Mouse (Mus musculus) kidney, embryonic 15.5 days (tissue): ENCODE results near the gene Chil1. TPM values are rescaled to one million over a fixed set of nuclear protein-coding genes. Genes with fewer than 3 reads are reported as not detected.

Experiments used
- ATAC-seq: fragments of 200-750 bp; cut with Nextera tagmentation; replicated peaks from 2 replicates; pipeline ENCODE4 v1.8.0; 2017; ENCODE audit warnings: moderate TSS enrichment; ENCODE audit not compliant: low FRiP score
- H3K27ac ChIP-seq: fragments of 300-500 bp; sonication (generic); 2 replicates; pipeline ENCODE4 v1.5.1; 2015; ENCODE audit warnings: mild to moderate bottlenecking, inconsistent platforms
- H3K27me3 ChIP-seq: fragments of 300-500 bp; sonication (generic); 2 replicates; pipeline ENCODE4 v1.6.1; 2015; ENCODE audit warnings: inconsistent platforms
- H3K36me3 ChIP-seq: fragments of 300-500 bp; sonication (generic); 2 replicates; pipeline ENCODE4 v1.6.1; 2015; ENCODE audit warnings: inconsistent platforms
- H3K4me1 ChIP-seq: fragments of 300-500 bp; sonication (generic); 2 replicates; pipeline ENCODE4 v1.6.1; 2015; ENCODE audit warnings: inconsistent platforms
- H3K4me2 ChIP-seq: fragments of 300-500 bp; sonication (generic); 2 replicates; pipeline ENCODE4 v1.6.1; 2015; ENCODE audit warnings: moderate library complexity, mild to moderate bottlenecking, inconsistent platforms
- H3K4me3 ChIP-seq: fragments of 300-500 bp; sonication (generic); replicated peaks from 2 replicates; pipeline ENCODE4 v1.5.1; 2015; ENCODE audit warnings: mild to moderate bottlenecking, inconsistent platforms
- H3K9ac ChIP-seq: fragments of 300-500 bp; sonication (generic); 2 replicates; pipeline ENCODE4 v1.6.1; 2015; ENCODE audit warnings: mild to moderate bottlenecking, inconsistent platforms
- H3K9me3 ChIP-seq: fragments of 300-500 bp; sonication (generic); replicated peaks from 2 replicates; pipeline ENCODE4 v1.6.1; 2016; ENCODE audit warnings: inconsistent platforms
- WGBS: fragments of 180-500 bp; shearing (Covaris S2); methylation state at CpG from one replicate; pipeline ENCODE4 v1.1.7; 2015; ENCODE audit warnings: mixed read lengths; 5-methylcytosine and 5-hydroxymethylcytosine counted together
- polyA plus RNA-seq: library from polyadenylated mRNA; unstranded; fragments of >200 nt; fragmentation: Nextera tagmentation; extraction: Ambion mirVana; gene quantifications from 2 replicates; pipeline ENCODE4 v1.2.1, GENCODE M21; 2015

Gene Chil1
- polyA plus RNA-seq: 1.7 and 2.2 TPM in 2 replicates

DNA sequence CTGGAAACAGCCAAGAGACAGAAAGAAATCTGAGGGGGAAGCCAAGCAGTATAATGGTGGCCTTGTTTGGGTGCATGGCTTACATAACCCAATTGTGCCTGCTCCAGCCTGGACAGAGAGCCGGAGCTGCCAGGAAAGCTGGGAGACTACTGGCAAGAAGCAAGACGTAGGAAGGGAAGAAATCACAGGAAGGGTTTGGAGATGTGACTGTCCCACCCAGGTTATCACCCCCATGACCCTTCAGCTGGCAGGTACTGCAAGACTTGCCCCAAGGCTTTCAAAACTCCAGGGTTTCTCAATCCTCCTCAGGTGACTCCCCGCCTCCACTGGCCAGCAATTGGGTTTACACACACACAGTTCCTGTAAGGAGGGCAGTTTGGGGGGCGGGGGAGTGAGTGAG lies at the start of gene Chil1:
Gene Chil1, plus strand, starts transcription at position 152 of the 400 bp plus-strand sequence.
- no peaks in the 10 kb centered on the region for H3K36me3 ChIP-seq
- peaks cover 2% of the 10 kb centered on the region; the same call in 1 of the 2 replicates for H3K27me3 ChIP-seq
- 0 out of 2 replicates have a peak, but pooled peaks cover 4% of the 10 kb centered on the region for H3K4me1 ChIP-seq
- H3K4me3 ChIP-seq: no peak within 1 kb of the TSS
- no peaks in the 10 kb centered on the region for H3K9me3 ChIP-seq
- H3K4me2 ChIP-seq: no peak within 1 kb of the TSS
- 0 out of 2 replicates have a peak, but pooled peaks have one; percentile 22 for ATAC-seq
- H3K9ac ChIP-seq: no peak within 1 kb of the TSS
- H3K27ac ChIP-seq: no peak within 1 kb of the TSS
- 56% methylated on average over 4 of the region's 4 CpGs for WGBS

GRCm38 (mm10) chr1:134133316-134133715 lies 48.7 kb upstream of the Chil1 start:
- 36% methylated on average over 11 of the region's 11 CpGs for WGBS
- H3K36me3 ChIP-seq: no peaks in the 10 kb centered on the region
- H3K4me3 ChIP-seq: no peak overlapping the region
- peaks cover 7% of the 10 kb centered on the region for H3K4me1 ChIP-seq
- no peak for ATAC-seq
- no peaks in the 10 kb centered on the region for H3K27me3 ChIP-seq
- no peak overlapping the region for H3K9ac ChIP-seq
- H3K9me3 ChIP-seq: no peaks in the 10 kb centered on the region
- H3K4me2 ChIP-seq: no peak overlapping the region
- H3K27ac ChIP-seq: no peak overlapping the region

- no peak overlapping the region for H3K4me3 ChIP-seq
- no peaks in the 10 kb centered on the region for H3K27me3 ChIP-seq
- H3K9me3 ChIP-seq: no peaks in the 10 kb centered on the region
- 57% methylated on average over 3 of the region's 3 CpGs for WGBS
- no peak for ATAC-seq
- no peak overlapping the region for H3K9ac ChIP-seq
- no peak overlapping the region for H3K4me2 ChIP-seq
- no peak overlapping the region for H3K27ac ChIP-seq
- H3K4me1 ChIP-seq: peaks cover 7% of the 10 kb centered on the region
- no peaks in the 10 kb centered on the region for H3K36me3 ChIP-seq
Measured at GRCm38 (mm10) chr1:134136351-134136750, 45.6 kb upstream of the Chil1 start.

- Histone ChIP-seq H3K4me1 (peaks cover under 1% of the 10 kb centered on the region; the same call in 1 of the 2 replicates), H3K27me3 (no peaks in the 10 kb centered on the region), H3K4me3 (no peak overlapping the region), H3K4me2 (no peak overlapping the region), H3K9ac (no peak overlapping the region), H3K9me3 (no peaks in the 10 kb centered on the region), H3K36me3 (no peaks in the 10 kb centered on the region), H3K27ac (no peak overlapping the region)
- no peak for ATAC-seq
- WGBS: 83% methylated on average over 9 of the region's 9 CpGs
Measured at GRCm38 (mm10) chr1:134138424-134138823, 43.6 kb upstream of the Chil1 start.

GRCm38 (mm10) chr1:134142363-134142794 lies 39.6 kb upstream of the Chil1 start:
- Histone ChIP-seq H3K4me3 (no peak overlapping the region), H3K27me3 (no peaks in the 10 kb centered on the region), H3K27ac (no peak overlapping the region), H3K36me3 (no peaks in the 10 kb centered on the region), H3K9ac (no peak overlapping the region), H3K4me1 (no peaks in the 10 kb centered on the region), H3K9me3 (no peaks in the 10 kb centered on the region), H3K4me2 (no peak overlapping the region)
- no peak for ATAC-seq
- WGBS: 57% methylated on average over 4 of the region's 4 CpGs

GRCm38 (mm10) chr1:134146066-134146465 lies 35.9 kb upstream of the Chil1 start:
- H3K9ac ChIP-seq: no peak overlapping the region
- ATAC-seq: no peak
- no peak overlapping the region for H3K27ac ChIP-seq
- no peaks in the 10 kb centered on the region for H3K36me3 ChIP-seq
- no peaks in the 10 kb centered on the region for H3K27me3 ChIP-seq
- 0 out of 2 replicates have a peak, but pooled peaks cover 5% of the 10 kb centered on the region for H3K4me1 ChIP-seq
- 81% methylated on average over 8 of the region's 8 CpGs for WGBS
- no peak overlapping the region for H3K4me2 ChIP-seq
- no peak overlapping the region for H3K4me3 ChIP-seq
- H3K9me3 ChIP-seq: no peaks in the 10 kb centered on the region

- WGBS: 36% methylated on average over 8 of the region's 8 CpGs
- Histone ChIP-seq H3K4me1 (0 out of 2 replicates have a peak, but pooled peaks cover 5% of the 10 kb centered on the region), H3K9me3 (no peaks in the 10 kb centered on the region), H3K4me2 (no peak overlapping the region), H3K27me3 (no peaks in the 10 kb centered on the region), H3K9ac (no peak overlapping the region), H3K27ac (no peak overlapping the region), H3K36me3 (no peaks in the 10 kb centered on the region), H3K4me3 (no peak overlapping the region)
- peak; percentile 12 for ATAC-seq
Measured at GRCm38 (mm10) chr1:134150076-134150475, 31.9 kb upstream of the Chil1 start.

DNA sequence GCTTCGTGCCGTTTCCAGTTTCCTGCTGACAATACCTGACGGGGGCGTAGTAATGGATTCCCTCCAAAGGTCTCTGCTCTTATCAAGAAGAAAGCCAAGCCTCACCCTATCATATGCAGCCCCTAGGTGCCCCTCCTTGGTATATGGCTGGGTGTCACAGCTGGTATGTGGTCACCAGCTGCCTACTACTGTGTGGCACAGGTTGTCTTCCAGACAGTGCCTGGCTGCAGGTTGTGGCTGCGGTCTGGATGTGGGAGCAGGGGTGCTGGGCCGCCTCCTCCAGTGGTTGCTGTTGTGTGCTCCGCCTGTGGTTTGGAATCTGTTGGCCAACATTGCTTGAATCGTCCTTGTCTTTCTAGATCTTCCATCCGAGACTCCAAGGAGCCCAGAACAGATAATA lies 31.2 kb upstream of the Chil1 start:
- H3K4me1 ChIP-seq: 0 out of 2 replicates have a peak, but pooled peaks cover 5% of the 10 kb centered on the region
- H3K4me3 ChIP-seq: no peak overlapping the region
- no peak overlapping the region for H3K27ac ChIP-seq
- 91% methylated on average over 9 of the region's 9 CpGs for WGBS
- H3K36me3 ChIP-seq: no peaks in the 10 kb centered on the region
- H3K9ac ChIP-seq: no peak overlapping the region
- H3K4me2 ChIP-seq: no peak overlapping the region
- H3K9me3 ChIP-seq: no peaks in the 10 kb centered on the region
- no peaks in the 10 kb centered on the region for H3K27me3 ChIP-seq
- ATAC-seq: no peak

- H3K36me3 ChIP-seq: no peaks in the 10 kb centered on the region
- 29% methylated on average over 13 of the region's 13 CpGs for WGBS
- H3K9ac ChIP-seq: no peak overlapping the region
- no peak overlapping the region for H3K27ac ChIP-seq
- no peak overlapping the region for H3K4me3 ChIP-seq
- 0 out of 2 replicates have a peak, but pooled peaks cover 5% of the 10 kb centered on the region for H3K4me1 ChIP-seq
- no peaks in the 10 kb centered on the region for H3K27me3 ChIP-seq
- H3K4me2 ChIP-seq: no peak overlapping the region
- no peaks in the 10 kb centered on the region for H3K9me3 ChIP-seq
- ATAC-seq: peak; percentile 35; the same call in 1 of the 2 replicates
Measured at GRCm38 (mm10) chr1:134151655-134152412, 30.1 kb upstream of the Chil1 start.

- no peak for ATAC-seq
Measured at GRCm38 (mm10) chr1:134152626-134153590, 29.1 kb upstream of the Chil1 start.

DNA sequence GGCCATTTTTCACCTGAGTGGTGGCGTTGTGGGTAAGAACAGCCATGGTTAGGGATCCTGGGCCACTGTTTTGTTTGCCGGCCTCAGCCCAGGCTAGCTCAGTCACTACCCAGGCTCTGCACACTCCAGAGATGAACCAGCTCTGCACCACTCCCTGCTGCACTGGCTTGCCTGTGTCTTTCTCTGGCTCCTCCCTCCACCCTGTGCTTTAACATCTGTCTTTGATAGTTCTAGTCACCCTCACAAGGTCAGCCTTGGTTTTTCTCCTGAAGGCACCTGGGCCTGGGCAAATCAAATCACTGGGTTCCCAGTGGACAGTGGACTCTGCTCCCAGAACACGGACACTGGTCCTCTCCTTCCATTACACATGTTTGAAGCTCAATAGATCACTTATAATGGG lies 27.9 kb upstream of the Chil1 start:
- no peaks in the 10 kb centered on the region for H3K9me3 ChIP-seq
- H3K4me1 ChIP-seq: 0 out of 2 replicates have a peak, but pooled peaks cover 5% of the 10 kb centered on the region
- H3K4me3 ChIP-seq: no peak overlapping the region
- no peak for ATAC-seq
- H3K36me3 ChIP-seq: no peaks in the 10 kb centered on the region
- H3K27me3 ChIP-seq: no peaks in the 10 kb centered on the region
- H3K27ac ChIP-seq: no peak overlapping the region
- no peak overlapping the region for H3K9ac ChIP-seq
- 88% methylated on average over 3 of the region's 3 CpGs for WGBS
- H3K4me2 ChIP-seq: no peak overlapping the region

More at GRCm38 (mm10) chr1:134152626-134153590, 29.1 kb upstream of the Chil1 start:
- WGBS: 73% methylated on average over 21 of the region's 21 CpGs
- Histone ChIP-seq H3K4me3 (no peak overlapping the region), H3K9me3 (no peaks in the 10 kb centered on the region), H3K36me3 (no peaks in the 10 kb centered on the region), H3K27ac (no peak overlapping the region), H3K9ac (no peak overlapping the region), H3K4me1 (0 out of 2 replicates have a peak, but pooled peaks cover 5% of the 10 kb centered on the region), H3K27me3 (no peaks in the 10 kb centered on the region), H3K4me2 (no peak overlapping the region)
